Comparison of ENCODE assay signal across 8 mouse cellular contexts in the genomic region with DNA sequence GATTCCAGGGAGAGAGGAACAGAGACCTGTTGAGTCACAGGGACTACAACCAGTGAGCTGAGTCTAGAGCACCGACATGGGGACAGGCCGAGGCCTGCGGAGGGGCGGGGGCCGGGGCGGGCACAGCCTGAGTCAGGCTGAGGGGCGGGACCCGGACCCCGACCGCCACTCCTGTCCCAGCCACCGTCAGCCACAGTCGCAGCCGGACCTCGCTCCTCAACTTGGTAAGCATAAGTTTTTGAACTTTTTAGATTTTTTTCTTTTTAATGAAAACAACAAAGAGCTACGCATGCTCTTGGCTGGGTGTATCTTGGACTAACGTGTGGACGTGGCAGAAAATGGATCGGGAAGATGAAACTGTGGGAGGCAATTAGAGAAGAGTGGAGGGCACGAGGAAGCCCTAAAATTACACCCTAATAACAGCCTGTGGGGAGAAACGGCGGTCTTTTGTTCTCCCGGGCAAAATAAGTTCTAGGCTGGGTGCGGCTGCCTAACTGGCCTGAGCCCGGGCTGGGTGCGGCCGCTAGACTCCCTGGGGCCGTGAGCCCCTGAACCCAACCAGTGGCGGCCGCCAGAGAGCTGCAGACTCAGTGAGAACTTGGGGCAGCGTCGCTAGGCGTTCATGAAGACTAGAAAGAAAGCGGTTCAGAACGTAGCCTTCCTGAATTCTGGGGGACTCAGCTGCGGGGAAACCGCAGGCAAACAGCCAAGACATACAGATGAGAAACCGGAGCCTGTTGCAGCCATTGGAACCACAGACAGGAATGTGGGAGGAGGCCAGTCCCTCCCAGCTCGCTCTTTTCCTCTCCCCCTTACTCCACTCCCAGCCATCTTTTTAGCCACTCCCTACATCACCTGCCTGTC. TPM values are rescaled to one million over a fixed set of nuclear protein-coding genes. Genes with fewer than 3 reads are reported as not detected.
DNase-seq lines count a peak whose midpoint lies in the region; ATAC-seq and TF ChIP-seq lines count a peak whose summit lies in the region.

A gene (plus strand): TSS at position 159 of the 864 bp plus-strand sequence.

- peak within 1 kb of the TSS; percentile 68 for H3K4me3 ChIP-seq in embryonic facial prominence, embryonic 10.5 days
- peak within 1 kb of the TSS; percentile 62 for H3K4me3 ChIP-seq in kidney, adult 2 months (ENCODE audit: insufficient read depth, low read depth, low read length)
- H3K4me3 ChIP-seq in lung, embryonic 14.5 days (ENCODE audit: low read depth, low read length), result peak within 1 kb of the TSS; percentile 61
- peak within 1 kb of the TSS; percentile 47 for H3K4me3 ChIP-seq in neural tube, embryonic 15.5 days (replicated peaks)

- H3K27me3 ChIP-seq in embryonic facial prominence, embryonic 10.5 days (replicated peaks; ENCODE audit: low read depth, poor library complexity, severe bottlenecking), result 0 out of 2 replicates have a peak, but pooled peaks cover 3% of the 10 kb centered on the region
- H3K27me3 ChIP-seq in kidney, adult 2 months (replicated peaks; ENCODE audit: control insufficient read depth, insufficient read depth, low read length), result no peaks in the 10 kb centered on the region
- H3K27me3 ChIP-seq in lung, embryonic 14.5 days (ENCODE audit: insufficient read depth, low read length), result no peaks in the 10 kb centered on the region
- 0 out of 2 replicates have a peak, but pooled peaks cover 4% of the 10 kb centered on the region for H3K27me3 ChIP-seq in neural tube, embryonic 15.5 days (replicated peaks)

- no peaks in the 10 kb centered on the region for H3K9me3 ChIP-seq in embryonic facial prominence, embryonic 10.5 days
- no peaks in the 10 kb centered on the region for H3K9me3 ChIP-seq in lung, embryonic 14.5 days (ENCODE audit: low read depth, low read length)
- no peaks in the 10 kb centered on the region for H3K9me3 ChIP-seq in neural tube, embryonic 15.5 days (replicated peaks)

- DNase-seq in right cerebral cortex, adult 2 months (ENCODE audit: low spot score in 2 of 2), result peak; percentile 4 to 14
- DNase-seq in right cerebral cortex, adult 18-20 months, result no peak
- DNase-seq in embryonic facial prominence, embryonic 10.5 days (ENCODE audit: low spot score), result peak; percentile 84
- DNase-seq in heart, adult 8-10 months (ENCODE audit: low spot score), result peak; percentile 60
- peak; percentile 68 for DNase-seq in kidney, adult 2 months
- peak; percentile 81 for DNase-seq in lung, embryonic 14.5 days
- DNase-seq in thymus, postnatal 25 days, result peak; percentile 48

- WGBS in embryonic facial prominence, embryonic 10.5 days, result under 1% methylated on average over 38 of the region's 38 CpGs
- WGBS in kidney, adult 2 months, result under 1% methylated on average over 38 of the region's 38 CpGs
- WGBS in lung, embryonic 14.5 days, result under 1% methylated on average over 38 of the region's 38 CpGs
- under 1% methylated on average over 38 of the region's 38 CpGs for WGBS in neural tube, embryonic 15.5 days

- peak; percentile 98 for ATAC-seq in lung, embryonic 14.5 days (ENCODE audit: insufficient read depth)
- ATAC-seq in neural tube, embryonic 15.5 days (ENCODE audit: low FRiP score), result peak; percentile 76; the same call in 1 of the 2 replicates

- H3K9ac ChIP-seq in lung, embryonic 14.5 days, result peak within 1 kb of the TSS; percentile 72
- peak within 1 kb of the TSS; percentile 31 for H3K9ac ChIP-seq in neural tube, embryonic 15.5 days (replicated peaks)

- H3K36me3 ChIP-seq in embryonic facial prominence, embryonic 10.5 days (replicated peaks), result peaks cover 11% of the 10 kb centered on the region
- no peaks in the 10 kb centered on the region; the same call in none of the 2 replicates for H3K36me3 ChIP-seq in kidney, adult 2 months (ENCODE audit: control insufficient read depth, insufficient read depth, low read length)
- H3K36me3 ChIP-seq in lung, embryonic 14.5 days (ENCODE audit: insufficient read depth), result no peaks in the 10 kb centered on the region; the same call in 1 of the 2 replicates
- no peaks in the 10 kb centered on the region for H3K36me3 ChIP-seq in neural tube, embryonic 15.5 days

- TF ChIP-seq POLR2A in kidney, adult 2 months (IDR thresholded peaks at IDR 0.05; ENCODE audit: low read depth, low read length), result peak; percentile 52

- no peak for TF ChIP-seq CTCF in kidney, adult 2 months (conservative IDR thresholded peaks at IDR 0.05; ENCODE audit: insufficient read depth, insufficient read length, low read depth, low read length)
- peak; percentile 28; the same call in 1 of the 2 replicates for TF ChIP-seq CTCF in lung, embryonic 14.5 days (IDR thresholded peaks at IDR 0.05; ENCODE audit: low read depth)

- H3K4me1 ChIP-seq in embryonic facial prominence, embryonic 10.5 days, result peaks cover 5% of the 10 kb centered on the region; the same call in 1 of the 2 replicates
- peaks cover 9% of the 10 kb centered on the region; the same call in 1 of the 2 replicates for H3K4me1 ChIP-seq in kidney, adult 2 months (ENCODE audit: control insufficient read depth, insufficient read depth, low read length)
- H3K4me1 ChIP-seq in lung, embryonic 14.5 days (ENCODE audit: insufficient read depth), result 0 out of 2 replicates have a peak, but pooled peaks cover 4% of the 10 kb centered on the region
- H3K4me1 ChIP-seq in neural tube, embryonic 15.5 days, result peaks cover 10% of the 10 kb centered on the region

- peak within 1 kb of the TSS; percentile 84 for H3K27ac ChIP-seq in embryonic facial prominence, embryonic 10.5 days (replicated peaks)
- H3K27ac ChIP-seq in kidney, adult 2 months (ENCODE audit: insufficient read depth, low read depth, low read length), result peak within 1 kb of the TSS; percentile 65
- H3K27ac ChIP-seq in lung, embryonic 14.5 days (ENCODE audit: low read depth), result peak within 1 kb of the TSS; percentile 95
- peak within 1 kb of the TSS; percentile 45 for H3K27ac ChIP-seq in neural tube, embryonic 15.5 days (replicated peaks)

- peak within 1 kb of the TSS; percentile 64 for H3K4me2 ChIP-seq in lung, embryonic 14.5 days
- H3K4me2 ChIP-seq in neural tube, embryonic 15.5 days, result peak within 1 kb of the TSS; percentile 67

RNA-seq across cellular contexts. Expression of the gene that starts here (rescaled TPM):
- polyA plus RNA-seq in embryonic facial prominence, embryonic 10.5 days (2016; fragmentation: Nextera tagmentation; extraction: Ambion mirVana), result 351 and 395 TPM in 2 replicates
- total RNA-seq in heart, adult 8-10 months (2022), result 10 to 100 TPM; 59.3 to 66.7 (median 61.4) TPM
- polyA plus RNA-seq in kidney, adult 2 months (2012; rRNA removed), result 183 and 285 TPM in 2 replicates
- polyA plus RNA-seq in lung, embryonic 14.5 days (2014; fragmentation: Nextera tagmentation; extraction: Ambion mirVana), result 861 and 982 TPM in 2 replicates
- polyA plus RNA-seq in neural tube, embryonic 15.5 days (2015; fragmentation: Nextera tagmentation; extraction: Ambion mirVana), result 235 and 481 TPM in 2 replicates

Comparison
In these comparisons a context has a peak if more than half of its experiments do, and no peak if none do; other contexts are left out.
1. H3K27ac ChIP-seq: peak in every context shown above with its lines; median percentile 95 in lung, embryonic 14.5 days; 84 in embryonic facial prominence, embryonic 10.5 days; 65 in kidney, adult 2 months; 45 in neural tube, embryonic 15.5 days.